Mouse (Mus musculus): ENCODE data around the gene Shroom3. TPM values are rescaled to one million over a fixed set of nuclear protein-coding genes. Genes with fewer than 3 reads are reported as not detected.

The Shroom3 gene
- polyA plus RNA-seq, 1 experiment from 2014 or later, result 6.4 TPM

DNA sequence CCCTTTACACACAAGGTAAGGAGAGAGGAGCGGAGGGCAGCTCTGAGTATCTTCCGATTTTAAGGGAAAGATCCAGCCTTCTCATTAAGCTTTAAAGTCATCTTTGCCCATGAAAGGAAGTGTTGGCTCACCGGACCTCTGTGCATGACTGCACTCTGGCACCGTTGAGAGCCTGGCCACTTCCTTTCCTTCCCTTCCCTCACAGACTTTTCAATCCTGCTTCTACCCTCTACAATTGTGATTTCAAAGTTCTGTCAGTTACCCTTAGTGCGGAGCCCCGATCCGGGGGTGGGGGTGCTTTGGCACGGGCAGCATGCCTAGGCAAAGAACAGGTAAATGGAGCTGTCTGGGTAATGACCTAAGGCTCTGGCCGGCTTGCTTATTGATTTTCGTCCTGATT, 244.4 kb downstream of the Shroom3 start:
- Histone ChIP-seq H3K9ac (ENCODE audit: low read depth, low read length) (no peak overlapping the region), H3K4me2 (ENCODE audit: low read depth, low read length) (no peak overlapping the region), H3K27me3 (replicated peaks; ENCODE audit: control insufficient read depth, insufficient read depth, low read length) (no peaks in the 10 kb centered on the region), H3K4me3 (ENCODE audit: low read length) (no peak overlapping the region), H3K36me3 (ENCODE audit: control insufficient read depth, insufficient read depth, low read length) (no peaks in the 10 kb centered on the region; the same call in 1 of the 2 replicates), H3K9me3 (ENCODE audit: control insufficient read depth, low read length) (no peaks in the 10 kb centered on the region), H3K4me1 (ENCODE audit: control insufficient read depth, insufficient read depth, low read length) (peaks cover 39% of the 10 kb centered on the region), H3K27ac (ENCODE audit: low read length) (0 out of 2 replicates have a peak overlapping the region, but pooled peaks have one; percentile 25)
- ATAC-seq, result no peak
- WGBS, result 70% methylated on average over 10 of the region's 10 CpGs

DNA sequence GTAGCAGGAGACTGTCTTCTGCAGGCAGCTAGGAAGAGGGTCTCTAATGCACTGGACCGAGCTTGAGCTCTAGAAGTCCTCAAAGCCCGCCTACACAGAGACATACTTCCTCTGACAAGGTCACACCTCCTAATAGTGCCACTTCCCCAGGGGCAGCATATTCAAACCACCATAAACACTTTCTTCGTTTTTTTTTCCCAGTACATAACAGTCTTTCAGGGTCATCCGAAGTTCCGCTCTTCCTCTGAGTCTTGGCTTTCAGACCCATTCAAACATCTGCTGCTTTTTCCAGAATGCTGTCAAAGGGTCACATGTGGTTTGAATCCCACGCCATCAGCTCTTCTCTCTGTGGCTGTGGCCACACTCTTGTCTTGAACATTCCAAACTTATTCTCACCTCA, 247.3 kb downstream of the Shroom3 start:
- Histone ChIP-seq H3K27me3 (replicated peaks; ENCODE audit: control insufficient read depth, insufficient read depth, low read length) (no peaks in the 10 kb centered on the region), H3K4me2 (ENCODE audit: low read depth, low read length) (no peak overlapping the region), H3K4me1 (ENCODE audit: control insufficient read depth, insufficient read depth, low read length) (peaks cover 29% of the 10 kb centered on the region), H3K9me3 (ENCODE audit: control insufficient read depth, low read length) (no peaks in the 10 kb centered on the region), H3K9ac (ENCODE audit: low read depth, low read length) (no peak overlapping the region), H3K36me3 (ENCODE audit: control insufficient read depth, insufficient read depth, low read length) (peaks cover 2% of the 10 kb centered on the region; the same call in 1 of the 2 replicates), H3K27ac (ENCODE audit: low read length) (peak overlapping the region; percentile 49; the same call in 1 of the 2 replicates), H3K4me3 (ENCODE audit: low read length) (no peak overlapping the region)
- ATAC-seq, result no peak
- 54% methylated on average over 6 of the region's 6 CpGs for WGBS

DNA sequence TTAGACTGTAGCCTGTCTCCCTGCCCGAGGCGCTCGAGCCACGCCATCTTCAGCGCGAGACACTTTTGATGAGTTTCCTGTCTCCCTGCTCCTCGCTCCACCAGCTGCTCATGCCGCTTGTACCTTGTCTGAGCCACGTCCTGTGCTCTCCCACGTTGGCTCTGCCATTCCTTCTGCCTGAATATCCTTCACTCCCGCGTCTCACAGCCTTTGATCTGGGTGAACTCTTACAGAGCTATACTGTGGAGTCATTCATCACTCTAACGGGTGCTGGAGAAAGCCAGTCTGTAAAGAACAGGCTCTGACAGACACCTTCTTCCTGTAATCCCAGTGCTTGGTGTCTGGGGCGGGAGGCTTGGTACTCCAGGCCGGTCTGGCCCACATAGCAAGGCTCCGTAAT, 248.1 kb downstream of the Shroom3 start:
- 46% methylated on average over 16 of the region's 16 CpGs for WGBS
- peaks cover 26% of the 10 kb centered on the region for H3K4me1 ChIP-seq (ENCODE audit: control insufficient read depth, insufficient read depth, low read length)
- peak overlapping the region; percentile 60 for H3K27ac ChIP-seq (ENCODE audit: low read length)
- no peaks in the 10 kb centered on the region for H3K9me3 ChIP-seq (ENCODE audit: control insufficient read depth, low read length)
- no peak overlapping the region for H3K4me2 ChIP-seq (ENCODE audit: low read depth, low read length)
- no peak overlapping the region for H3K4me3 ChIP-seq (ENCODE audit: low read length)
- H3K36me3 ChIP-seq (ENCODE audit: control insufficient read depth, insufficient read depth, low read length), result peaks cover 2% of the 10 kb centered on the region; the same call in 1 of the 2 replicates
- no peaks in the 10 kb centered on the region for H3K27me3 ChIP-seq (replicated peaks; ENCODE audit: control insufficient read depth, insufficient read depth, low read length)
- peak; percentile 11; the same call in 1 of the 2 replicates for ATAC-seq
- H3K9ac ChIP-seq (ENCODE audit: low read depth, low read length), result 0 out of 2 replicates have a peak overlapping the region, but pooled peaks have one; percentile 32

DNA sequence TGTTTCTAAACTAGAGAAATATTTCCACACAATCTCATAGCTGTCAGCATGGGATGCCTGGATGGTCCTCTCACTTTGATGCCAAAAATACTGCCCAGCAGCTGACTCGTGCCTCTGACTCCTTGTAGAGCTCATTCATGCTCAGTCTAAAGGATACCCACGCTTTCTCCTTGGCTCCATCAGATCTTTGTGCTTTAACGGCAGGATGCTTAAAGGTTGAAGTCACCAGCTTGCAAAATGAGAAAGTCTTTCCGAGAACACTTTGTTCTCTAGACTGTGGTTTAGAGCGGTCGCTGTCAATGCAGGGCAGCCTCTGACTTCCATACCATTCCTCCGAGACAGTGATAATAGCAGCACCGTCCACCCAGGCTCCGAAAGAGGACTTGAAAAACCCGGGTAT, 249.8 kb downstream of the Shroom3 start:
- H3K9ac ChIP-seq (ENCODE audit: low read depth, low read length), result no peak overlapping the region
- H3K36me3 ChIP-seq (ENCODE audit: control insufficient read depth, insufficient read depth, low read length), result peaks cover 2% of the 10 kb centered on the region; the same call in 1 of the 2 replicates
- no peak overlapping the region for H3K4me2 ChIP-seq (ENCODE audit: low read depth, low read length)
- H3K4me1 ChIP-seq (ENCODE audit: control insufficient read depth, insufficient read depth, low read length), result peaks cover 26% of the 10 kb centered on the region
- H3K4me3 ChIP-seq (ENCODE audit: low read length), result no peak overlapping the region
- WGBS, result 74% methylated on average over 10 of the region's 10 CpGs
- no peaks in the 10 kb centered on the region for H3K9me3 ChIP-seq (ENCODE audit: control insufficient read depth, low read length)
- ATAC-seq, result no peak
- no peak overlapping the region for H3K27ac ChIP-seq (ENCODE audit: low read length)
- H3K27me3 ChIP-seq (replicated peaks; ENCODE audit: control insufficient read depth, insufficient read depth, low read length), result no peaks in the 10 kb centered on the region

DNA sequence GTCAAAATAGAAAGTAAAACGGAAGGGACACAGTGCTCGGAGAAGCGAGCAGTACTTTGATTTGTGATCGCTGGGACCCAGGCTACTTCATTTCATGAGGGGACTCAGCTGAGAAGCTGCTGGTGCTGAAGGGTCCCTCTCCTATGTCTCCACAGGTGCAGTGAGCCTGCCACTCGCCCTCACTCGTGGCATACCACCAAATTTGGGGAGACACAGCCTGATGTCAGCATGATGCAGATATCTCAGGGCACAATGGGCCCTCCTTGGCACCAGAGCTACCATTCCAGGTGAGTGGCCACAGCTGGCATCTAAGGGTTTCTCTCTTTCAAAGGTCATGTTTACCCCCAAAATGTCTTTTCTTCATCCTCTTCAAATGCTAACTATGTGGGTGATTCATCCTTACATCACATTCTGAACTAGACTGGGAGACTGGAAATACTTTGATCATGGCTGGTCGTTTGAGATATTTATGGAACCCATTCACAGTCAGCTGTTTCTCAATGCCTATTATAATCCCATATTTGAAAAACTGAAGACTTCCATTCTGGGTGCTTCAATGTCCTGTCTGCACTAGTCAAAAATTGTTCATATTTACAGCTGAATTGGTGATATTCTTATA, 250.5 kb downstream of the Shroom3 start:
- H3K27ac ChIP-seq (ENCODE audit: low read length), result no peak overlapping the region
- no peak overlapping the region for H3K9ac ChIP-seq (ENCODE audit: low read depth, low read length)
- ATAC-seq, result no peak
- H3K9me3 ChIP-seq (ENCODE audit: control insufficient read depth, low read length), result no peaks in the 10 kb centered on the region
- H3K4me3 ChIP-seq (ENCODE audit: low read length), result no peak overlapping the region
- WGBS, result 74% methylated on average over 7 of the region's 7 CpGs
- H3K4me1 ChIP-seq (ENCODE audit: control insufficient read depth, insufficient read depth, low read length), result peaks cover 26% of the 10 kb centered on the region
- no peak overlapping the region for H3K4me2 ChIP-seq (ENCODE audit: low read depth, low read length)
- H3K36me3 ChIP-seq (ENCODE audit: control insufficient read depth, insufficient read depth, low read length), result peaks cover 2% of the 10 kb centered on the region; the same call in 1 of the 2 replicates
- H3K27me3 ChIP-seq (replicated peaks; ENCODE audit: control insufficient read depth, insufficient read depth, low read length), result no peaks in the 10 kb centered on the region

DNA sequence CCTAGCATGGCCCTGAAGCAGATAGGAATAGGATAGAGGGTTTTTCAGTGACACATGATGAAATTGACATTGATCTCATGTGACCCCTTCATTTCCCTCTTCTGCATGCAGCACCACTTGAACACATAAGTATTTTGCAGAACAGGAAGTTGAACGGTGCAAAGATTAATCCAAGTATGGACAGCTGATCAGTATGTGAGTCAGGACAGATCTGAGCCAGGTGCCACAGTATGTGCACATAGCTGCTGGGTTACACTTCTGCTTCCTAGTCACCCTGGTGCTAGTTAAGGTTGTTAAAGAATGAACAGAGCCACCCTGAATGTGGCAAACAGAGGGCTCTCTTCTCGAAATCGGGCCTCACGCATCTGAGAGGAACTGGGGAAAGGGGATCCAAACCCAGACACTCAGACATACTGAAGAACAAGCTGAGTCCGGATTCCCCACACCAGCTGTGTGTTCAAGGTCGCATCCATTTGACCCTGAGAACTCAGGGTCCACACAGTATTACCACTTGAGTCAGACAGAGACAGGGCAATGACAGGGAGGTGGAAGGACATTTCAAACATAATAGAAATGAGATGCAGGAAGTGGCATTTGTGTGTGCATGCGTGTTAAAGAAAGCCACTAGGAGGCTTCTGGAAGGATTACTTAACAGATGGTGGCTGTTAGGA, 251.2 kb downstream of the Shroom3 start:
- WGBS, result 83% methylated on average over 7 of the region's 7 CpGs
- Histone ChIP-seq H3K4me1 (ENCODE audit: control insufficient read depth, insufficient read depth, low read length) (peaks cover 26% of the 10 kb centered on the region), H3K9me3 (ENCODE audit: control insufficient read depth, low read length) (no peaks in the 10 kb centered on the region), H3K9ac (ENCODE audit: low read depth, low read length) (no peak overlapping the region), H3K4me2 (ENCODE audit: low read depth, low read length) (no peak overlapping the region), H3K27ac (ENCODE audit: low read length) (no peak overlapping the region), H3K36me3 (ENCODE audit: control insufficient read depth, insufficient read depth, low read length) (peaks cover 2% of the 10 kb centered on the region; the same call in 1 of the 2 replicates), H3K4me3 (ENCODE audit: low read length) (no peak overlapping the region), H3K27me3 (replicated peaks; ENCODE audit: control insufficient read depth, insufficient read depth, low read length) (no peaks in the 10 kb centered on the region)
- ATAC-seq, result no peak

DNA sequence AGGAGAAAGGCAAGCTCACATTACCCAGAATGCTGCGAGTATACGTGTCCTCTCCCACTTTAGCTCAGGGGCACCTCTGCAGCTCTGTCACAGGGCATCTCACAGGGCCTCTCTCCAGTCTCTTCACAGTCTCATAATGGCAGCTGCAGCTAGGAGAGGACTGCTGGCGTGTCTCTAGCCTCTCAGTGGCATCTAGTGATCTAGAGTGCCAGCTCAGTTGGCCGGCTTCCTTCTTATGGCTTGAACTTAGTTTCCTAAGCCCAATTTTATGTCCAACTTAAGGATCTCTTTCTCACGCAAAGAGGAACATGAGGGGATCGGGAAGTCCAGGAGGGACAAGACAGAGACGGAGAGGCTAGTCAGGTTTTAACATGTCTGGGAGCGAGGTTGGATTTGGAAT, 252.6 kb downstream of the Shroom3 start:
- Histone ChIP-seq H3K4me1 (ENCODE audit: control insufficient read depth, insufficient read depth, low read length) (peaks cover 18% of the 10 kb centered on the region), H3K4me3 (ENCODE audit: low read length) (no peak overlapping the region), H3K9ac (ENCODE audit: low read depth, low read length) (no peak overlapping the region), H3K9me3 (ENCODE audit: control insufficient read depth, low read length) (peaks cover 9% of the 10 kb centered on the region; the same call in 1 of the 2 replicates), H3K27ac (ENCODE audit: low read length) (no peak overlapping the region), H3K4me2 (ENCODE audit: low read depth, low read length) (no peak overlapping the region), H3K27me3 (replicated peaks; ENCODE audit: control insufficient read depth, insufficient read depth, low read length) (no peaks in the 10 kb centered on the region), H3K36me3 (ENCODE audit: control insufficient read depth, insufficient read depth, low read length) (peaks cover 16% of the 10 kb centered on the region)
- 91% methylated on average over 8 of the region's 8 CpGs for WGBS
- no peak for ATAC-seq

DNA sequence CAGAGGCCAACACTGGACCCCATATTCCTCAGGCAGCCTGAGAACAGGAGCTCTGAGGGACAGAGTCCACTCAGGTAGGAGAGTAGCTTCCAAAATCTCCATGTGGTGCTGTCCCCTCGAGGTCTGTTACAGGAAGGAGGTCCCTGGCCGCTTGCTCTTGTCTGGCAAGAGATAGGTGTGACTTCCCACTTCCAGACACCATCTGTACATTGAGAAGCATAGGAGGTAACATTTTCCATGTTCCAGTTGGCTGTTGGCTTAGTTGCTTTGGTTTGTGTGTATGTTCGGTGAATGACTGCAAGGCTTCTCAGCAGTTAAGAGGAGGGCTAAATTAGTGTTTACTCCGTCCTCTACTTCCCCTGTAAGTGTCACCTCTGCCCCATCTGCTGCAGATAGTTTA, 254.5 kb downstream of the Shroom3 start:
- H3K9ac ChIP-seq (ENCODE audit: low read depth, low read length), result no peak overlapping the region
- H3K9me3 ChIP-seq (ENCODE audit: control insufficient read depth, low read length), result peaks cover 27% of the 10 kb centered on the region
- H3K27me3 ChIP-seq (replicated peaks; ENCODE audit: control insufficient read depth, insufficient read depth, low read length), result no peaks in the 10 kb centered on the region
- H3K36me3 ChIP-seq (ENCODE audit: control insufficient read depth, insufficient read depth, low read length), result peaks cover 34% of the 10 kb centered on the region
- 86% methylated on average over 4 of the region's 4 CpGs for WGBS
- no peak overlapping the region for H3K4me2 ChIP-seq (ENCODE audit: low read depth, low read length)
- H3K4me3 ChIP-seq (ENCODE audit: low read length), result no peak overlapping the region
- H3K4me1 ChIP-seq (ENCODE audit: control insufficient read depth, insufficient read depth, low read length), result 0 out of 2 replicates have a peak, but pooled peaks cover 3% of the 10 kb centered on the region
- no peak for ATAC-seq
- H3K27ac ChIP-seq (ENCODE audit: low read length), result no peak overlapping the region

DNA sequence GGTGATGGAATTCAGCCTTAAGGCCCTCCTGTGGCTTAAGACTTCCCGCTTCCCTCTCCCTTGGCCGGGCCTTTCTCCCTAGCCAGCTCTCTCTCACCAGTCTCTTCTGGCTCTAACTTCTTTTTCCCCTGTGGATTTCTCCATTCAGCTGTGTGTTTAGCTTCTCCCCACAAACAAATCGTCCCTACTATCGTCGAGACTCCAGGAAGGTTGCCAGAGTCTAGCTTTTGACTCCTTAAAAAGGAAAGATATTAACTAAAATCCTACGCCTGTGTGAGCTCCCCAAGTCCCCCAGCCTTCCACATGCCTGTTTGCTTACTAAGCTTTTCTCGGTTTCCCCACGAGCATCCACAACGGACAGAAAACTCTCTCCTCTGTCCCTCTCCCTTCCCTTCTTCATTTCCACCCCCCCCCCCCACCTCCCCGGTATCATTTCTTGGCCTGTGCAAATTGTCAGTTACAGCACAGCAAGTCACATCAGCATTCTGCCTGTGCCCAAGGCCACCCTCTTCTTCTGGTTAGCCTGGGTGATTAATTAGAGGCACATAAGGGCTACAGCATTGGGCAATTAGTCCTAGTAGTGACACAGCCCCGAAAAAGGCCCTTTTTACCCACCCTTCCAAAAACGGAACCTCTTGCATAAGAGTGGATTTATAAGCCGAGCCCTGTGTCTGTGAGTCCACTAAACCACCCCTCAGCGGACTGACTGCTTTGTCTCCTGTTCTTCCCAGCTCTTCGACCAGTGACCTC, 256.2 kb downstream of the Shroom3 start:
- peak overlapping the region; percentile 34; the same call in 1 of the 2 replicates for H3K27ac ChIP-seq (ENCODE audit: low read length)
- peaks cover 38% of the 10 kb centered on the region for H3K36me3 ChIP-seq (ENCODE audit: control insufficient read depth, insufficient read depth, low read length)
- no peak for ATAC-seq
- 78% methylated on average over 15 of the region's 15 CpGs for WGBS
- no peaks in the 10 kb centered on the region for H3K4me1 ChIP-seq (ENCODE audit: control insufficient read depth, insufficient read depth, low read length)
- peaks cover 30% of the 10 kb centered on the region for H3K9me3 ChIP-seq (ENCODE audit: control insufficient read depth, low read length)
- no peak overlapping the region for H3K4me2 ChIP-seq (ENCODE audit: low read depth, low read length)
- H3K27me3 ChIP-seq (replicated peaks; ENCODE audit: control insufficient read depth, insufficient read depth, low read length), result no peaks in the 10 kb centered on the region
- no peak overlapping the region for H3K4me3 ChIP-seq (ENCODE audit: low read length)
- H3K9ac ChIP-seq (ENCODE audit: low read depth, low read length), result no peak overlapping the region

Measured in intestine, embryonic 16.5 days (tissue).